Mouse (Mus musculus): Measurements from ENCODE around the gene Slc2a4.
"Not testable (repeated sequence)": the region's sequence is repeated elsewhere in the genome, so short reads cannot be mapped to it uniquely, and the experiment has no call there.

Slc2a4 gene

GRCm38 (mm10) chr11:69970775-69971174, 22.8 kb upstream of the Slc2a4 start:
- no peak for DNase-seq (ENCODE audit: low read depth, low spot score)

- no peak for DNase-seq (ENCODE audit: low read depth, low spot score)
Measured at GRCm38 (mm10) chr11:69970222-69970621, 22.2 kb upstream of the Slc2a4 start.

GRCm38 (mm10) chr11:69968793-69969192, 20.8 kb upstream of the Slc2a4 start:
- DNase-seq (ENCODE audit: low read depth, low spot score): no peak

- no peak for DNase-seq (ENCODE audit: low read depth, low spot score)
Measured at GRCm38 (mm10) chr11:69966860-69967517, 19.0 kb upstream of the Slc2a4 start.

GRCm38 (mm10) chr11:69966006-69966859, 18.2 kb upstream of the Slc2a4 start:
- DNase-seq (ENCODE audit: low read depth, low spot score): peak; percentile 26

- DNase-seq (ENCODE audit: low read depth, low spot score): peak; percentile 14
Measured at GRCm38 (mm10) chr11:69965271-69966005, 17.4 kb upstream of the Slc2a4 start.

GRCm38 (mm10) chr11:69964650-69965270, 16.8 kb upstream of the Slc2a4 start, which contains the start of gene Cldn7:
Gene Cldn7, plus strand, starts transcription at chr11:69964779.
- DNase-seq (ENCODE audit: low read depth, low spot score): no peak

GRCm38 (mm10) chr11:69961841-69962240, 13.9 kb upstream of the Slc2a4 start:
- DNase-seq (ENCODE audit: low read depth, low spot score): no peak

GRCm38 (mm10) chr11:69960616-69961015, 12.6 kb upstream of the Slc2a4 start:
- no peak for DNase-seq (ENCODE audit: low read depth, low spot score)

GRCm38 (mm10) chr11:69956218-69956617, 8.2 kb upstream of the Slc2a4 start:
- no peak for DNase-seq (ENCODE audit: low read depth, low spot score)

- DNase-seq (ENCODE audit: low read depth, low spot score): not testable (repeated sequence)
Measured at GRCm38 (mm10) chr11:69955618-69956017, 7.6 kb upstream of the Slc2a4 start.

GRCm38 (mm10) chr11:69953267-69953915, 5.4 kb upstream of the Slc2a4 start:
- no peak for DNase-seq (ENCODE audit: low read depth, low spot score)

- DNase-seq (ENCODE audit: low read depth, low spot score): no peak
Measured at GRCm38 (mm10) chr11:69952274-69952673, 4.3 kb upstream of the Slc2a4 start.

- DNase-seq (ENCODE audit: low read depth, low spot score): no peak
Measured at GRCm38 (mm10) chr11:69950807-69951459, 2.9 kb upstream of the Slc2a4 start.

GRCm38 (mm10) chr11:69948763-69949150, 769 bp upstream of the Slc2a4 start:
- DNase-seq (ENCODE audit: low read depth, low spot score): peak; percentile 85

- DNase-seq (ENCODE audit: low read depth, low spot score): no peak
Measured at GRCm38 (mm10) chr11:69947337-69948065, 487 bp downstream of the Slc2a4 start.

- no peak for DNase-seq (ENCODE audit: low read depth, low spot score)
Measured at GRCm38 (mm10) chr11:69945997-69946891, 1.7 kb downstream of the Slc2a4 start.

- DNase-seq (ENCODE audit: low read depth, low spot score): no peak
Measured at GRCm38 (mm10) chr11:69945216-69945615, 2.8 kb downstream of the Slc2a4 start.

- DNase-seq (ENCODE audit: low read depth, low spot score): no peak
Measured at GRCm38 (mm10) chr11:69940962-69941361, 7.0 kb downstream of the Slc2a4 start.

Measured in CD4-positive helper T cell, adult 2 months (primary cell).